Mouse (Mus musculus) CH12.LX (cell line): ENCODE results near the gene Arhgap33. TPM values are rescaled to one million over a fixed set of nuclear protein-coding genes. Genes with fewer than 3 reads are reported as not detected.

Experiments
- DNase-seq: peaks from one replicate; pipeline ENCODE4 v3.0.0-alpha.2; 2013; ENCODE audit errors: extremely low read depth
- H3K27ac ChIP-seq: 2 replicates; pipeline ENCODE4 v1.5.1; 2012; ENCODE audit warnings: low read depth, mild to moderate bottlenecking, control low read depth, moderate library complexity; ENCODE audit not compliant: insufficient read depth
- H3K27me3 ChIP-seq: replicated peaks from 2 replicates; pipeline ENCODE3; 2012; ENCODE audit warnings: inconsistent platforms
- H3K36me3 ChIP-seq, 2 experiments: replicated peaks in 1 of 2; 2 replicates each; pipeline versions ENCODE3 to v1.6.1; 2012; ENCODE audit warnings: inconsistent platforms in 1 of 2, low read length in 1 of 2, mild to moderate bottlenecking in 1 of 2, mixed read lengths in 1 of 2, moderate library complexity in 1 of 2; ENCODE audit not compliant: control insufficient read depth in 1 of 2, insufficient read depth in 1 of 2
- H3K4me1 ChIP-seq, 2 experiments: 2 replicates each; pipeline ENCODE4 v1.6.1; 2012; ENCODE audit warnings: inconsistent platforms in 1 of 2, moderate library complexity in 1 of 2; ENCODE audit not compliant: insufficient read depth in 2 of 2, control insufficient read depth in 1 of 2
- H3K4me2 ChIP-seq: 2 replicates; pipeline ENCODE4 v1.6.1; 2012; ENCODE audit warnings: low read depth, mild to moderate bottlenecking, control low read depth; ENCODE audit not compliant: poor library complexity, insufficient read depth, severe bottlenecking
- H3K4me3 ChIP-seq, 3 experiments: fragments of 150-350 bp in 1 of 3; sonication (generic) in 1 of 3; replicated peaks in 1 of 3; 2 replicates each; pipeline versions ENCODE3 to v1.5.1; 2011 to 2012; ENCODE audit warnings: low read depth in 2 of 3, low read length in 2 of 3, mild to moderate bottlenecking in 2 of 3, moderate library complexity in 2 of 3, control low read depth in 1 of 3, improper control_type of control experiment in 1 of 3, inconsistent platforms in 1 of 3, mixed read lengths in 1 of 3; ENCODE audit not compliant: poor library complexity in 1 of 3
- H3K79me2 ChIP-seq: replicated peaks from 2 replicates; pipeline ENCODE4 v1.6.1; 2012; ENCODE audit warnings: mild to moderate bottlenecking, moderate library complexity; ENCODE audit not compliant: control insufficient read depth, poor library complexity, insufficient read depth, severe bottlenecking; ENCODE audit errors: extremely low read depth
- H3K9ac ChIP-seq: 2 replicates; pipeline ENCODE4 v1.6.1; 2012; ENCODE audit warnings: low read depth, mild to moderate bottlenecking, control low read depth, moderate library complexity; ENCODE audit not compliant: insufficient read depth
- H3K9me3 ChIP-seq: replicated peaks from 2 replicates; pipeline ENCODE3; 2012; ENCODE audit warnings: low read length, inconsistent platforms, mixed read lengths
- BHLHE40 ChIP-seq: IDR thresholded peaks from 2 replicates; pipeline ENCODE4 v1.6.1; 2011; ENCODE audit warnings: mild to moderate bottlenecking, low read depth, low read length, improper control_type of control experiment
- CHD2 ChIP-seq: IDR thresholded peaks from 2 replicates; pipeline ENCODE4 v1.6.1; 2011; ENCODE audit warnings: low read length, improper control_type of control experiment
- CTCF ChIP-seq, 2 experiments: IDR thresholded peaks in 1 of 2; conservative IDR thresholded peaks in 1 of 2; 2 replicates each; pipeline ENCODE4 v1.5.1; 2011 to 2012; ENCODE audit warnings: low read depth in 2 of 2, low read length in 2 of 2, improper control_type of control experiment in 1 of 2, inconsistent platforms in 1 of 2, mild to moderate bottlenecking in 1 of 2, moderate library complexity in 1 of 2
- EP300 ChIP-seq: IDR thresholded peaks from 2 replicates; pipeline ENCODE4 v1.6.1; 2011; ENCODE audit warnings: low read length, improper control_type of control experiment
- ETS1 ChIP-seq: conservative IDR thresholded peaks from 2 replicates; pipeline ENCODE4 v1.6.1; 2012; ENCODE audit warnings: low read depth, mild to moderate bottlenecking, inconsistent platforms, low read length, improper control_type of control experiment, moderate library complexity
- GABPA ChIP-seq: IDR thresholded peaks from 2 replicates; pipeline ENCODE4 v1.6.1; 2012; ENCODE audit warnings: low read depth, low read length, improper control_type of control experiment, inconsistent platforms; ENCODE audit not compliant: insufficient replicate concordance
- HCFC1 ChIP-seq: IDR thresholded peaks from 2 replicates; pipeline ENCODE4 v1.6.1; 2012; ENCODE audit warnings: low read depth, mild to moderate bottlenecking, inconsistent platforms, low read length, improper control_type of control experiment
- JUND ChIP-seq: conservative IDR thresholded peaks from 2 replicates; pipeline ENCODE4 v1.6.1; 2011; ENCODE audit warnings: low read depth, low read length, improper control_type of control experiment
- MAX ChIP-seq: IDR thresholded peaks from 2 replicates; pipeline ENCODE4 v1.6.1; 2011; ENCODE audit warnings: low read length, improper control_type of control experiment
- MEF2A ChIP-seq: IDR thresholded peaks from 2 replicates; pipeline ENCODE4 v1.6.1; 2014; ENCODE audit warnings: low read depth, mild to moderate bottlenecking, inconsistent platforms, low read length, improper control_type of control experiment, borderline replicate concordance
- MXI1 ChIP-seq: IDR thresholded peaks from 2 replicates; pipeline ENCODE4 v1.6.1; 2011; ENCODE audit warnings: mild to moderate bottlenecking, low read depth, low read length, improper control_type of control experiment
- MYC ChIP-seq: IDR thresholded peaks from 2 replicates; pipeline ENCODE4 v1.6.1; 2011; ENCODE audit warnings: low read depth, mild to moderate bottlenecking, improper control_type of control experiment, low read length
- NELFE ChIP-seq: IDR thresholded peaks from 2 replicates; pipeline ENCODE4 v1.6.1; 2011; ENCODE audit warnings: low read depth, low read length, improper control_type of control experiment
- RAD21 ChIP-seq: IDR thresholded peaks from 2 replicates; pipeline ENCODE4 v1.6.1; 2011; ENCODE audit warnings: low read depth, mild to moderate bottlenecking, low read length, improper control_type of control experiment, moderate library complexity
- SIN3A ChIP-seq: IDR thresholded peaks from 2 replicates; pipeline ENCODE4 v1.6.1; 2012; ENCODE audit warnings: low read length, improper control_type of control experiment, inconsistent platforms
- TCF12 ChIP-seq: IDR thresholded peaks from 2 replicates; pipeline ENCODE4 v1.6.1; 2014; ENCODE audit warnings: low read depth, mild to moderate bottlenecking, inconsistent platforms, low read length, improper control_type of control experiment
- UBTF ChIP-seq: IDR thresholded peaks from 2 replicates; pipeline ENCODE4 v1.6.1; 2012; ENCODE audit warnings: low read depth, mild to moderate bottlenecking, inconsistent platforms, low read length, improper control_type of control experiment, moderate library complexity
- ZMIZ1 ChIP-seq: IDR thresholded peaks from 2 replicates; pipeline ENCODE4 v1.6.1; 2012; ENCODE audit warnings: low read depth, mild to moderate bottlenecking, inconsistent platforms, low read length, improper control_type of control experiment
- dilution Hi-C: fragments of 300-500 bp; cut with MboI; formaldehyde crosslinking; loops from 2 replicates; pipeline ENCODE4 v1.14.3; 2020; ENCODE audit warnings: low sequenced_read_pairs; ENCODE audit not compliant: extremely low pct_unique_long_range_greater_than_20kb, extremely low pct_ligation_motif_present
- in situ Hi-C: fragments of 300-500 bp; cut with MboI; formaldehyde crosslinking; loops from 3 replicates; pipeline ENCODE4 v1.14.3; 2019; ENCODE audit warnings: low sequenced_read_pairs, low pct_ligation_motif_present, low pct_unique_long_range_greater_than_20kb, mixed read lengths
- polyA plus RNA-seq: library from polyadenylated mRNA; unstranded; fragments of >175 nt; gene quantifications from 2 replicates; pipeline ENCODE4 v1.2.1, GENCODE M21; 2012; ENCODE audit warnings: low read depth; ENCODE audit not compliant: insufficient read length
- total RNA-seq, 2 experiments: library from RNA; depleted of rRNA; stranded (reverse); fragments of 300-350 nt in 1 of 2; fragments of >200 nt in 1 of 2; gene quantifications; 2 replicates each; pipeline ENCODE4 v1.2.3; 2012 to 2014

The Arhgap33 gene
- total and polyA plus RNA-seq, 3 experiments, result 0.44 to 9.2 (median 2.8) TPM

GRCm38 (mm10) chr7:30526399-30526798, 8.5 kb downstream of the Arhgap33 start:
- no peak for TF ChIP-seq JUND
- TF ChIP-seq GABPA, result no peak
- TF ChIP-seq RAD21, result no peak
- TF ChIP-seq TCF12, result no peak
- TF ChIP-seq ZMIZ1, result no peak
- TF ChIP-seq MYC, result no peak
- no peak for TF ChIP-seq CTCF (conservative IDR thresholded peaks at IDR 0.05 in 1 of 2, IDR thresholded peaks at IDR 0.05 in 1 of 2; ENCODE audit: low read depth in 2 of 2, low read length in 2 of 2)
- TF ChIP-seq EP300, result no peak
- TF ChIP-seq BHLHE40, result no peak
- dilution Hi-C loops (no loop called here), in situ Hi-C loops (no loop called here)
- Histone ChIP-seq H3K79me2 (no peaks in the 10 kb centered on the region), H3K27ac (no peak overlapping the region), H3K9me3 (no peaks in the 10 kb centered on the region), H3K4me3 (no peak overlapping the region), H3K4me1 (peaks cover 10 to 16% of the 10 kb centered on the region in 2 experiments), H3K27me3 (no peaks in the 10 kb centered on the region), H3K4me2 (no peak overlapping the region), H3K36me3 (peaks cover 31 to 86% of the 10 kb centered on the region in 2 experiments), H3K9ac (no peak overlapping the region)
- DNase-seq, result no peak

- H3K9me3 ChIP-seq, result no peaks in the 10 kb centered on the region
- TF ChIP-seq MEF2A (no peak), CHD2 (no peak), UBTF (no peak), MXI1 (no peak), MAX (no peak), HCFC1 (no peak), BHLHE40 (no peak), SIN3A (no peak), TCF12 (no peak), NELFE (no peak), EP300 (no peak), ETS1 (no peak)
- dilution Hi-C loops (no loop called here), in situ Hi-C loops (no loop called here)
- no peaks in the 10 kb centered on the region for H3K27me3 ChIP-seq
- peaks cover 10 to 16% of the 10 kb centered on the region in 2 experiments for H3K4me1 ChIP-seq
- no peak for DNase-seq
- H3K79me2 ChIP-seq, result no peaks in the 10 kb centered on the region
- H3K36me3 ChIP-seq, result peaks cover 31 to 83% of the 10 kb centered on the region in 2 experiments
- no peak overlapping the region for H3K27ac ChIP-seq
- H3K4me2 ChIP-seq, result no peak overlapping the region
- no peak overlapping the region for H3K9ac ChIP-seq
- no peak overlapping the region for H3K4me3 ChIP-seq
Measured at GRCm38 (mm10) chr7:30525954-30526353, 8.9 kb downstream of the Arhgap33 start.
